Mouse (Mus musculus): ENCODE data around the gene Lrmda. TPM values are rescaled to one million over a fixed set of nuclear protein-coding genes. Genes with fewer than 3 reads are reported as not detected.
"Not testable (repeated sequence)": the region's sequence is repeated elsewhere in the genome, so short reads cannot be mapped to it uniquely, and the experiment has no call there.

Lrmda gene
- polyA plus RNA-seq, 1 experiment, result 0.65 TPM

GRCm38 (mm10) chr14:22760241-22761039 lies 740.9 kb downstream of the Lrmda start:
- Histone ChIP-seq H3K4me1 (ENCODE audit: control insufficient read depth, insufficient read depth, low read length) (peaks cover 2% of the 10 kb centered on the region; the same call in 1 of the 2 replicates), H3K4me3 (ENCODE audit: insufficient read depth, low read length) (no peak overlapping the region), H3K27ac (ENCODE audit: insufficient read depth, low read length) (no peak overlapping the region)
- TF ChIP-seq POLR2A (IDR thresholded peaks at IDR 0.05; ENCODE audit: extremely low read depth, insufficient read depth, low read length) (no peak), CTCF (IDR thresholded peaks at IDR 0.05; ENCODE audit: extremely low read depth, insufficient read depth, low read length) (no peak)

DNA sequence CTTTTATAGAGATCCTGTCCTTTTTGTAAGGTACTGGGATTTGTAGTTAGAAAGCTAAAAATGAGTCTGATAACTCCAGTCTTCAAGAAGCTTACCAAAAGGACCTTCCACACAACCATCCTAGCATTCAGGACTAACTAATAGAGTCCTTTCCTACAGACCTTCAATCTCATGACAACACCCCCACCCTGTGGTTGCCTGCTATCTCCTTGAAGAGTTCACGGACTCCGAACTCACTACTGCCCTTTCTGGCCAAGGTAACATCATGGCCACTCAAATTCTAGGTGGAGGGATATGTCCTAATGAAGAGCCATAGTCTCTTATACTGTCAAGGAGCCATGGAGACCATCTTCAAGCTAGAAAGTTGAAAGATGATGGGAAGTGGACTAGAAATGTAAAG lies 762.2 kb downstream of the Lrmda start:
- no peak overlapping the region for H3K4me3 ChIP-seq (ENCODE audit: insufficient read depth, low read length)
- TF ChIP-seq CTCF (IDR thresholded peaks at IDR 0.05; ENCODE audit: extremely low read depth, insufficient read depth, low read length) (no peak), POLR2A (IDR thresholded peaks at IDR 0.05; ENCODE audit: extremely low read depth, insufficient read depth, low read length) (no peak)
- no peaks in the 10 kb centered on the region for H3K4me1 ChIP-seq (ENCODE audit: control insufficient read depth, insufficient read depth, low read length)
- H3K27ac ChIP-seq (ENCODE audit: insufficient read depth, low read length), result no peak overlapping the region

GRCm38 (mm10) chr14:22782365-22782764 lies 762.9 kb downstream of the Lrmda start:
- no peak for TF ChIP-seq CTCF (IDR thresholded peaks at IDR 0.05; ENCODE audit: extremely low read depth, insufficient read depth, low read length)
- no peak for TF ChIP-seq POLR2A (IDR thresholded peaks at IDR 0.05; ENCODE audit: extremely low read depth, insufficient read depth, low read length)
- H3K4me3 ChIP-seq (ENCODE audit: insufficient read depth, low read length), result no peak overlapping the region
- no peak overlapping the region for H3K27ac ChIP-seq (ENCODE audit: insufficient read depth, low read length)
- H3K4me1 ChIP-seq (ENCODE audit: control insufficient read depth, insufficient read depth, low read length), result no peaks in the 10 kb centered on the region

DNA sequence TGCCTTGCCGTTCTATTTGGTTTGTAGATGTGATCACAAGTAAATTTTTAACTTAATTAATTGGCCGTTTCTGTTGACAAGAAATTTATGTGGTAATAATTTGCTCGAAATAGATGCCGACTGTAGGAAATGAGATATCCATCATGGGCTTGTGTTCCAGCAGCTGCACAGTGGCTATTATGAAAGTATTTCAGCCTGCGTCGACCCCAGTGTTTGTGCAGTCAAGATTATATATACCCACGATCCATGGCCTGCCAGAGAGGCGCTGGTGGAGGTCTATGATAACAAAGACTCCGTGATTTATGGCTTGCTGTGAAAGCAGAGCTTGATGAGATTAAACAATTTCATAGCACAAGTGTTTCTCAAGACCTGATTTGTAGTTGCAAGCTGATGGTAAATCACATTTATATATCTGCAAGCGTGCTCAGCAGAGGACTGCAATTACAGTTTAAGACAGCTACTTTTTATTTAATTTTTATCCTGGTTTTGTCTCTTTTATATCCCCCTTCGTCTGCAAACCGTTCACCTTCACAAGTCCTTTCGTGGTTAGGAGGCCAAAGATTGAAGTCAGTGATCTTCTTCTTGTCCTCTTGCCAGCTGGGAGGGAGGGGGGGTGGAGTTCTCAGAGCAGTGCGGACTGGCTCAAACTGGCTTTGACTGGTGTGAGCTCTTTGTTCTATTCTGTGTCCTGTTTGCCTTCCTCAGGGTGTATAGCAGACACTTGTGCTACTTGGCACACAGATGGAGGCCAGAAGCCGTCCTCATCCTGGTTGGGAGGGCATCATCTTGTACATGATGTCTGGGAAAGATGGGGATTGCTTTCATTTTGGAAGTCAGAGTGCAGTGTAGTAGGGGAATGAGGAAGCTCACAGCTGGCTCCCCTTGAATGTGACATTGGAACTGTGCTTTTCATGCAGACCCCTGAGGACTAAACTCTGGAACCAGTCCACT lies 764.0 kb downstream of the Lrmda start:
- H3K4me3 ChIP-seq (ENCODE audit: insufficient read depth, low read length), result no peak overlapping the region
- no peaks in the 10 kb centered on the region for H3K4me1 ChIP-seq (ENCODE audit: control insufficient read depth, insufficient read depth, low read length)
- TF ChIP-seq CTCF (IDR thresholded peaks at IDR 0.05; ENCODE audit: extremely low read depth, insufficient read depth, low read length) (no peak), POLR2A (IDR thresholded peaks at IDR 0.05; ENCODE audit: extremely low read depth, insufficient read depth, low read length) (no peak)
- H3K27ac ChIP-seq (ENCODE audit: insufficient read depth, low read length), result no peak overlapping the region

GRCm38 (mm10) chr14:22800020-22800419 lies 780.5 kb downstream of the Lrmda start:
- H3K4me1 ChIP-seq (ENCODE audit: control insufficient read depth, insufficient read depth, low read length), result no peaks in the 10 kb centered on the region
- no peak for TF ChIP-seq CTCF (IDR thresholded peaks at IDR 0.05; ENCODE audit: extremely low read depth, insufficient read depth, low read length)
- TF ChIP-seq POLR2A (IDR thresholded peaks at IDR 0.05; ENCODE audit: extremely low read depth, insufficient read depth, low read length), result no peak
- H3K4me3 ChIP-seq (ENCODE audit: insufficient read depth, low read length), result no peak overlapping the region
- H3K27ac ChIP-seq (ENCODE audit: insufficient read depth, low read length), result no peak overlapping the region

GRCm38 (mm10) chr14:22800871-22801636 lies 781.5 kb downstream of the Lrmda start:
- TF ChIP-seq CTCF (IDR thresholded peaks at IDR 0.05; ENCODE audit: extremely low read depth, insufficient read depth, low read length) (no peak), POLR2A (IDR thresholded peaks at IDR 0.05; ENCODE audit: extremely low read depth, insufficient read depth, low read length) (no peak)
- Histone ChIP-seq H3K4me3 (ENCODE audit: insufficient read depth, low read length) (no peak overlapping the region), H3K27ac (ENCODE audit: insufficient read depth, low read length) (no peak overlapping the region), H3K4me1 (ENCODE audit: control insufficient read depth, insufficient read depth, low read length) (no peaks in the 10 kb centered on the region)

DNA sequence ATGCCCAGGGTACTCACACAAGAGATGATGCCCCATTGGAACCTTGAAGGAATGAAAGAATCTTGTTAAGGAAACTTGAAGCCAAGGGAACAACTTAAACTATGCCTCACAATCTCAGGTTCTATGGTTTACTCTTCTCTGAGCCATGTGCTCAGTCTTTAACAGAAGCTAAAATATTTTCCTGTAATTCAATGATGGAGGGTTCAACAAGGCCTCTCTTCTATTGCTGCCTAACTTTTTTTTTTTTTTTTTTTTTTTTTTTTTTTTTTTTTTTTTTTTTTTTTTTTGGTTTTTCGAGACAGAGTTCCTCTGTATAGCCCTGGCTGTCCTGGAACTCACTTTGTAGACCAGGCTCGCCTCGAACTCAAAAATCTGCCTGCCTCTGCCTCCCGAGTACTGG lies 782.2 kb downstream of the Lrmda start:
- H3K4me1 ChIP-seq (ENCODE audit: control insufficient read depth, insufficient read depth, low read length); H3K27ac ChIP-seq (ENCODE audit: insufficient read depth, low read length); H3K4me3 ChIP-seq (ENCODE audit: insufficient read depth, low read length): not testable (repeated sequence)

- no peaks in the 10 kb centered on the region for H3K4me1 ChIP-seq (ENCODE audit: control insufficient read depth, insufficient read depth, low read length)
- TF ChIP-seq CTCF (IDR thresholded peaks at IDR 0.05; ENCODE audit: extremely low read depth, insufficient read depth, low read length), result no peak
- TF ChIP-seq POLR2A (IDR thresholded peaks at IDR 0.05; ENCODE audit: extremely low read depth, insufficient read depth, low read length), result no peak
- no peak overlapping the region for H3K4me3 ChIP-seq (ENCODE audit: insufficient read depth, low read length)
- no peak overlapping the region for H3K27ac ChIP-seq (ENCODE audit: insufficient read depth, low read length)
Measured at GRCm38 (mm10) chr14:22807324-22807723, 787.8 kb downstream of the Lrmda start.
